Mouse (Mus musculus) stomach, embryonic 15.5 days (tissue): ENCODE data around the gene Nfia. TPM values are rescaled to one million over a fixed set of nuclear protein-coding genes. Genes with fewer than 3 reads are reported as not detected.

Experiments used
- ATAC-seq: fragments of 200-750 bp; cut with Nextera tagmentation; 2 replicates; pipeline ENCODE4 v1.8.0; 2017; ENCODE audit warnings: low read depth, moderate number of reproducible peaks, moderate TSS enrichment; ENCODE audit not compliant: insufficient read depth, low FRiP score
- H3K27ac ChIP-seq: fragments of 300-500 bp; sonication (generic); 2 replicates; pipeline ENCODE4 v1.5.1; 2015; ENCODE audit warnings: mild to moderate bottlenecking, inconsistent platforms
- H3K27me3 ChIP-seq: fragments of 300-500 bp; sonication (generic); replicated peaks from 2 replicates; pipeline ENCODE4 v1.6.1; 2015; ENCODE audit warnings: inconsistent platforms
- H3K36me3 ChIP-seq: fragments of 300-500 bp; sonication (generic); 2 replicates; pipeline ENCODE4 v1.6.1; 2015; ENCODE audit warnings: inconsistent platforms
- H3K4me1 ChIP-seq: fragments of 300-500 bp; sonication (generic); 2 replicates; pipeline ENCODE4 v1.6.1; 2015; ENCODE audit warnings: inconsistent platforms
- H3K4me2 ChIP-seq: fragments of 300-500 bp; sonication (generic); 2 replicates; pipeline ENCODE4 v1.6.1; 2015; ENCODE audit warnings: mild to moderate bottlenecking, inconsistent platforms
- H3K4me3 ChIP-seq: fragments of 300-500 bp; sonication (generic); replicated peaks from 2 replicates; pipeline ENCODE4 v1.5.1; 2015; ENCODE audit warnings: inconsistent platforms
- H3K9ac ChIP-seq: fragments of 300-500 bp; sonication (generic); 2 replicates; pipeline ENCODE4 v1.6.1; 2015; ENCODE audit warnings: inconsistent platforms
- H3K9me3 ChIP-seq: fragments of 300-500 bp; sonication (generic); 2 replicates; pipeline ENCODE4 v1.6.1; 2016; ENCODE audit warnings: inconsistent platforms
- WGBS: fragments of 180-500 bp; shearing (Covaris S2); methylation state at CpG from one replicate; pipeline ENCODE4 v1.1.7; 2015; 5-methylcytosine and 5-hydroxymethylcytosine counted together
- polyA plus RNA-seq: library from polyadenylated mRNA; unstranded; fragments of >200 nt; fragmentation: Nextera tagmentation; extraction: Ambion mirVana; gene quantifications from 2 replicates; pipeline ENCODE4 v1.2.1, GENCODE M21; 2015

Nfia gene
- polyA plus RNA-seq, 1 experiment from 2014 or later: 45.5 TPM

GRCm38 (mm10) chr4:97751483-97752251, 20.9 kb upstream of the Nfia start:
- H3K4me1 ChIP-seq: 0 out of 2 replicates have a peak, but pooled peaks cover 10% of the 10 kb centered on the region
- peak overlapping the region; percentile 48 for H3K4me3 ChIP-seq
- H3K4me2 ChIP-seq: peak overlapping the region; percentile 82
- 0 out of 2 replicates have a peak, but pooled peaks cover 5% of the 10 kb centered on the region for H3K27me3 ChIP-seq
- peak; percentile 65 for ATAC-seq
- H3K27ac ChIP-seq: peak overlapping the region; percentile 82
- peak overlapping the region; percentile 33 for H3K9ac ChIP-seq
- H3K9me3 ChIP-seq: no peaks in the 10 kb centered on the region
- no peaks in the 10 kb centered on the region for H3K36me3 ChIP-seq
- WGBS: under 1% methylated on average over 40 of the region's 40 CpGs

- Histone ChIP-seq H3K9ac (no peak overlapping the region), H3K4me3 (peak overlapping the region; percentile 48), H3K9me3 (no peaks in the 10 kb centered on the region), H3K36me3 (no peaks in the 10 kb centered on the region), H3K27ac (peak overlapping the region; percentile 82; the same call in 1 of the 2 replicates), H3K27me3 (0 out of 2 replicates have a peak, but pooled peaks cover 5% of the 10 kb centered on the region), H3K4me2 (peak overlapping the region; percentile 82), H3K4me1 (0 out of 2 replicates have a peak, but pooled peaks cover 10% of the 10 kb centered on the region)
- ATAC-seq: no peak
- WGBS: 47% methylated on average over 5 of the region's 5 CpGs
These were observed 20.1 kb upstream of the Nfia start for GRCm38 (mm10) chr4:97752276-97753010.

GRCm38 (mm10) chr4:97753521-97753920, 19.0 kb upstream of the Nfia start:
- Histone ChIP-seq H3K9me3 (no peaks in the 10 kb centered on the region), H3K4me2 (no peak overlapping the region), H3K27ac (no peak overlapping the region), H3K9ac (no peak overlapping the region), H3K4me3 (no peak overlapping the region), H3K36me3 (no peaks in the 10 kb centered on the region), H3K27me3 (0 out of 2 replicates have a peak, but pooled peaks cover 5% of the 10 kb centered on the region), H3K4me1 (0 out of 2 replicates have a peak, but pooled peaks cover 10% of the 10 kb centered on the region)
- WGBS: 37% methylated on average over 1 of the region's 1 CpGs
- no peak for ATAC-seq

GRCm38 (mm10) chr4:97754241-97754640, 18.3 kb upstream of the Nfia start:
- H3K4me2 ChIP-seq: no peak overlapping the region
- H3K4me3 ChIP-seq: no peak overlapping the region
- H3K9me3 ChIP-seq: no peaks in the 10 kb centered on the region
- H3K27me3 ChIP-seq: 0 out of 2 replicates have a peak, but pooled peaks cover 5% of the 10 kb centered on the region
- 0 out of 2 replicates have a peak, but pooled peaks cover 12% of the 10 kb centered on the region for H3K4me1 ChIP-seq
- H3K9ac ChIP-seq: no peak overlapping the region
- no peaks in the 10 kb centered on the region for H3K36me3 ChIP-seq
- no peak overlapping the region for H3K27ac ChIP-seq
- WGBS: 43% methylated on average over 12 of the region's 12 CpGs
- ATAC-seq: no peak

- H3K9me3 ChIP-seq: no peaks in the 10 kb centered on the region
- no peaks in the 10 kb centered on the region for H3K36me3 ChIP-seq
- under 1% methylated on average over 38 of the region's 38 CpGs for WGBS
- H3K27me3 ChIP-seq: 0 out of 2 replicates have a peak, but pooled peaks cover 5% of the 10 kb centered on the region
- peak overlapping the region; percentile 48 for H3K9ac ChIP-seq
- H3K27ac ChIP-seq: peak overlapping the region; percentile 82
- H3K4me1 ChIP-seq: 0 out of 2 replicates have a peak, but pooled peaks cover 7% of the 10 kb centered on the region
- ATAC-seq: peak; percentile 80
- peak overlapping the region; percentile 77 for H3K4me2 ChIP-seq
- H3K4me3 ChIP-seq: peak overlapping the region; percentile 55
These were observed 15.1 kb upstream of the Nfia start for GRCm38 (mm10) chr4:97757207-97757977.

GRCm38 (mm10) chr4:97757978-97758461, 14.5 kb upstream of the Nfia start:
- H3K27ac ChIP-seq: peak overlapping the region; percentile 82
- no peaks in the 10 kb centered on the region for H3K36me3 ChIP-seq
- H3K4me2 ChIP-seq: peak overlapping the region; percentile 77
- 2% methylated on average over 14 of the region's 14 CpGs for WGBS
- H3K27me3 ChIP-seq: 0 out of 2 replicates have a peak, but pooled peaks cover 5% of the 10 kb centered on the region
- H3K9me3 ChIP-seq: no peaks in the 10 kb centered on the region
- H3K9ac ChIP-seq: peak overlapping the region; percentile 48
- ATAC-seq: no peak
- peak overlapping the region; percentile 55 for H3K4me3 ChIP-seq
- 0 out of 2 replicates have a peak, but pooled peaks cover 7% of the 10 kb centered on the region for H3K4me1 ChIP-seq

- Histone ChIP-seq H3K9ac (no peak overlapping the region), H3K4me2 (peak overlapping the region; percentile 77; the same call in 1 of the 2 replicates), H3K4me1 (0 out of 2 replicates have a peak, but pooled peaks cover 7% of the 10 kb centered on the region), H3K36me3 (no peaks in the 10 kb centered on the region), H3K4me3 (peak overlapping the region; percentile 55; the same call in 1 of the 2 replicates), H3K27me3 (0 out of 2 replicates have a peak, but pooled peaks cover 5% of the 10 kb centered on the region), H3K9me3 (no peaks in the 10 kb centered on the region), H3K27ac (no peak overlapping the region)
- 66% methylated on average over 3 of the region's 3 CpGs for WGBS
- no peak for ATAC-seq
These were observed 13.9 kb upstream of the Nfia start for GRCm38 (mm10) chr4:97758661-97759060.

- Histone ChIP-seq H3K4me1 (no peaks in the 10 kb centered on the region), H3K27ac (no peak overlapping the region), H3K36me3 (no peaks in the 10 kb centered on the region), H3K27me3 (no peaks in the 10 kb centered on the region), H3K4me2 (no peak overlapping the region), H3K4me3 (no peak overlapping the region), H3K9me3 (no peaks in the 10 kb centered on the region), H3K9ac (no peak overlapping the region)
- WGBS: 31% methylated on average over 4 of the region's 4 CpGs
- ATAC-seq: no peak
These were observed 7.9 kb upstream of the Nfia start for GRCm38 (mm10) chr4:97764616-97765015.

GRCm38 (mm10) chr4:97765341-97766020, 7.1 kb upstream of the Nfia start:
- no peak overlapping the region for H3K4me2 ChIP-seq
- no peaks in the 10 kb centered on the region for H3K36me3 ChIP-seq
- no peak for ATAC-seq
- H3K9ac ChIP-seq: no peak overlapping the region
- no peaks in the 10 kb centered on the region for H3K9me3 ChIP-seq
- WGBS: 63% methylated on average over 4 of the region's 4 CpGs
- H3K4me3 ChIP-seq: no peak overlapping the region
- no peaks in the 10 kb centered on the region for H3K27me3 ChIP-seq
- H3K4me1 ChIP-seq: no peaks in the 10 kb centered on the region
- no peak overlapping the region for H3K27ac ChIP-seq

GRCm38 (mm10) chr4:97766100-97766499, 6.4 kb upstream of the Nfia start:
- WGBS: 80% methylated on average over 3 of the region's 3 CpGs
- Histone ChIP-seq H3K27me3 (no peaks in the 10 kb centered on the region), H3K9ac (no peak overlapping the region), H3K27ac (no peak overlapping the region), H3K4me2 (no peak overlapping the region), H3K36me3 (no peaks in the 10 kb centered on the region), H3K4me3 (no peak overlapping the region), H3K4me1 (no peaks in the 10 kb centered on the region), H3K9me3 (no peaks in the 10 kb centered on the region)
- ATAC-seq: no peak

- H3K9me3 ChIP-seq: no peaks in the 10 kb centered on the region
- H3K27me3 ChIP-seq: no peaks in the 10 kb centered on the region
- no peaks in the 10 kb centered on the region for H3K36me3 ChIP-seq
- no peak for ATAC-seq
- no peak overlapping the region for H3K4me2 ChIP-seq
- no peak overlapping the region for H3K4me3 ChIP-seq
- no peak overlapping the region for H3K9ac ChIP-seq
- peaks cover 3% of the 10 kb centered on the region; the same call in 1 of the 2 replicates for H3K4me1 ChIP-seq
- WGBS: 74% methylated on average over 4 of the region's 4 CpGs
- H3K27ac ChIP-seq: no peak overlapping the region
These were observed 5.5 kb upstream of the Nfia start for GRCm38 (mm10) chr4:97767025-97767424.
